Comparison of ENCODE assay signal across 16 mouse cellular contexts in genomic region chr15:97278340-97278948, GRCm38 (mm10).
"Had no signal": no experiment of that assay in that cellular context is flagged by ENCODE, and none has a peak within 500 bp of the region (broad histone marks: within the 10 kb centered on the region; RNA-seq: fewer than 3 reads in every experiment).

No protein-coding gene starts in this region.

- H3K4me1 ChIP-seq: liver, embryonic 15.5 days had no signal

- ATAC-seq: inflammation-experienced regulatory T-cells, adult 6 months had no signal

- H3K27me3 ChIP-seq: liver, embryonic 15.5 days had no signal

- H3K36me3 ChIP-seq: limb, embryonic 13.5 days; liver, embryonic 15.5 days; midbrain, embryonic 10.5 days had no signal

- H3K9ac ChIP-seq: limb, embryonic 13.5 days; liver, embryonic 15.5 days; lung, embryonic 14.5 days had no signal

- H3K4me2 ChIP-seq: limb, embryonic 13.5 days; liver, embryonic 15.5 days; lung, embryonic 14.5 days had no signal

- H3K27ac ChIP-seq: layer of hippocampus, adult 2 months; limb, embryonic 13.5 days; liver, embryonic 15.5 days; midbrain, embryonic 10.5 days; stomach, postnatal 0 days had no signal

- DNase-seq: kidney, adult 8-10 months; left cerebral cortex, postnatal 4 days; lung, embryonic 14.5 days; lung, postnatal 10 days; lung, postnatal 4 days; midbrain, embryonic 14.5 days; right cerebral cortex, postnatal 14 days; thymus, adult 18-20 months; thymus, postnatal 14 days had no signal

- H3K4me3 ChIP-seq: layer of hippocampus, adult 2 months; limb, embryonic 13.5 days; liver, embryonic 15.5 days; midbrain, embryonic 10.5 days; myocyte had no signal

- H3K9me3 ChIP-seq: limb, embryonic 13.5 days; liver, embryonic 15.5 days; midbrain, embryonic 10.5 days had no signal
